Mouse (Mus musculus) stomach, embryonic 15.5 days (tissue): ENCODE measurements at regions not wholly inside any gene's neighbourhood (a gene's known extent, or its start where the extent isn't known, plus 50 kb on each side); places are given as distances from the start of the nearest gene placed in this dataset.

ENCODE experiments used
- ATAC-seq: fragments of 200-750 bp; cut with Nextera tagmentation; 2 replicates; pipeline ENCODE4 v1.8.0; 2017; ENCODE audit warnings: low read depth, moderate number of reproducible peaks, moderate TSS enrichment; ENCODE audit not compliant: insufficient read depth, low FRiP score
- H3K27ac ChIP-seq: fragments of 300-500 bp; sonication (generic); 2 replicates; pipeline ENCODE4 v1.5.1; 2015; ENCODE audit warnings: mild to moderate bottlenecking, inconsistent platforms
- H3K27me3 ChIP-seq: fragments of 300-500 bp; sonication (generic); replicated peaks from 2 replicates; pipeline ENCODE4 v1.6.1; 2015; ENCODE audit warnings: inconsistent platforms
- H3K36me3 ChIP-seq: fragments of 300-500 bp; sonication (generic); 2 replicates; pipeline ENCODE4 v1.6.1; 2015; ENCODE audit warnings: inconsistent platforms
- H3K4me1 ChIP-seq: fragments of 300-500 bp; sonication (generic); 2 replicates; pipeline ENCODE4 v1.6.1; 2015; ENCODE audit warnings: inconsistent platforms
- H3K4me2 ChIP-seq: fragments of 300-500 bp; sonication (generic); 2 replicates; pipeline ENCODE4 v1.6.1; 2015; ENCODE audit warnings: mild to moderate bottlenecking, inconsistent platforms
- H3K4me3 ChIP-seq: fragments of 300-500 bp; sonication (generic); replicated peaks from 2 replicates; pipeline ENCODE4 v1.5.1; 2015; ENCODE audit warnings: inconsistent platforms
- H3K9ac ChIP-seq: fragments of 300-500 bp; sonication (generic); 2 replicates; pipeline ENCODE4 v1.6.1; 2015; ENCODE audit warnings: inconsistent platforms
- H3K9me3 ChIP-seq: fragments of 300-500 bp; sonication (generic); 2 replicates; pipeline ENCODE4 v1.6.1; 2016; ENCODE audit warnings: inconsistent platforms
- WGBS: fragments of 180-500 bp; shearing (Covaris S2); methylation state at CpG from one replicate; pipeline ENCODE4 v1.1.7; 2015; 5-methylcytosine and 5-hydroxymethylcytosine counted together

DNA sequence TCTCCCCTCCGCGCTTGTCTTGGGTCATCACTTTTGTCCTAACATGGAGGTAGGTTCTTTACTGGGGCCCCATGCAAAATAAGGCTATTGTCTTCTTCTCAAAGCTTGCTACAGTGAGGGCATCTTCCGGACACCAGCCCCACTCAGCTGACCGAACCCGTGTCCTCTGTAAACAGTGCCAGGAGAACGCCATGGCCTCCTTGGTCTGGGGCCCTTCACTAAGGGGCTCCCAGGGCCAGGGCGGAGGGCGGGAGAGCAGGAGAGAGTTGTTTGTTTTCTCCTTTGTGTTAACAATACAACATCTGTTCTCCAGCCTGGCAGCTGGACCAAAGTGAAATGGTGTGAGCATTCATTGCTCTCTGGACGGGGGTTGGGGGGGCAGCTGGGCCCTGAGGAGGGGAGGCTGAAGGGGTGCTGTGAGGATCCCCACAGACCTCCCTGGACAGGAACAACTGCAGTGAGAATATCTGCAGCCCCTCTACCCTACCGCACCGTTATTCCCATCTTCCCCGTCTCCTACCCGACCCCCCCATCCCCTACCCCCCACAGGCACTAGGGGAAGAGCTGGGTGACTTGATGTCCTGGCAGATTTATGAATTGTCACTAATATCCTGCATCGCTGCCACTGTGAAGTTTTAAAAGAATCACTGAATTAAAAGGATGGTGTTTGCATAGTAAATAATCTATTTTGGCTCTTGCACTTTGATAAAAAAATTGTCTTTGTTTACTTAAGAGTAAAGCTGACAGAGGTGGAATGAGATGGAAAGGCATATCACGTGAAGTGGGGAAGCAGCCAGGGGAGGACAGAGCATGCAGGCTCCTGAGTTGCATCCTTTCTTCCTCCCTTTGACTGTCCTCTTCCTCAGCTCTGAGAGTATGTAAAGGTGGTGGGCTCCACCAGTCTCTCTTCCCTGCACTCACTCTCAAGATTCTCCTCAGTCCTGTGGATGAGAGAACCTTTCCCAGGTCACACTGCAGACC lies 97.5 kb upstream of the Teddm2 start:
- Histone ChIP-seq H3K4me2 (no peak overlapping the region), H3K27ac (no peak overlapping the region), H3K9ac (no peak overlapping the region), H3K4me1 (no peaks in the 10 kb centered on the region), H3K4me3 (no peak overlapping the region), H3K9me3 (no peaks in the 10 kb centered on the region), H3K27me3 (no peaks in the 10 kb centered on the region), H3K36me3 (no peaks in the 10 kb centered on the region)
- WGBS: 56% methylated on average over 15 of the region's 15 CpGs
- ATAC-seq: no peak

DNA sequence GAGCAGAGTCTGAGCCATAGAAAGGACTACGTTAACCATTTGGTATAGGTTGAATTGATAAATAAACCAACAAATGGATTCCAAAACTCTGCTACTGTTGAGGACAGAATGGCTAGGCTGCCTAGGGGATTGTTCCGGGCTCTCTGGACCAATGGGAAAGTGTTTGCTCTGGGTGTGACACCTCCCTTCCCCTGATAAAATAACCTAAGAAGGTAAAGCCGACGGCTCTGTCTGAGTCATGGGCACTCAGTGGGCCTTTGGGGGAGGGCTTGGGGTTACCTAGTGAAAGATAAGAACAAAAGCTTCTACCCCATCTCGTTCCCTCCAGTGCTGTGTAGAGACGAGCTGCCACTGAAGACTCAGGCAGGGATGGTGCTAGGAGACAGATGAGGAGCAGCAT lies 99.7 kb upstream of the Teddm2 start:
- WGBS: 48% methylated on average over 6 of the region's 6 CpGs
- Histone ChIP-seq H3K9me3 (no peaks in the 10 kb centered on the region), H3K4me3 (no peak overlapping the region), H3K4me2 (no peak overlapping the region), H3K27ac (no peak overlapping the region), H3K36me3 (no peaks in the 10 kb centered on the region), H3K27me3 (no peaks in the 10 kb centered on the region), H3K9ac (no peak overlapping the region), H3K4me1 (no peaks in the 10 kb centered on the region)
- ATAC-seq: peak; percentile 75

DNA sequence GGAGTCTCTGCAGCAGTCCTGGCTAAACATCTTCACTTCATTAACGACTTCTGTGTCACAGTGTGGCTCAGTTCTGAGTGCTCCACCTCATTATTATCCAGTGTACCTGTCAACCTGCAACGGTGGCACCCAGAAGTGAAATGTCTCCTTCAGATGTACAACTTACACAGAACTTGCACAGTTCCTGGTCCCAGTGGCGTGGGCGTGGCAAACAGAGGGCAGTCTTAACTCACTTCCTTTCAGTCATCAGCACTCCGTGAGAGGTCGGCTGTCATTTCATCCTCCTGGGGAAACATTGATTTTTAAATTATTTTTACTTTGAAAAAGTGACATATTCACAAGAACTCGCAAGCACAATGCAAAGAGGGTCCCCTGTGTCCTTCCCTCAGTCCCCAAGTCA lies 103.6 kb upstream of the Teddm2 start:
- ATAC-seq: no peak
- 61% methylated on average over 7 of the region's 7 CpGs for WGBS
- H3K9ac ChIP-seq: no peak overlapping the region
- H3K36me3 ChIP-seq: no peaks in the 10 kb centered on the region
- no peaks in the 10 kb centered on the region for H3K9me3 ChIP-seq
- H3K4me2 ChIP-seq: no peak overlapping the region
- H3K4me3 ChIP-seq: no peak overlapping the region
- H3K27ac ChIP-seq: no peak overlapping the region
- H3K4me1 ChIP-seq: no peaks in the 10 kb centered on the region
- no peaks in the 10 kb centered on the region for H3K27me3 ChIP-seq

DNA sequence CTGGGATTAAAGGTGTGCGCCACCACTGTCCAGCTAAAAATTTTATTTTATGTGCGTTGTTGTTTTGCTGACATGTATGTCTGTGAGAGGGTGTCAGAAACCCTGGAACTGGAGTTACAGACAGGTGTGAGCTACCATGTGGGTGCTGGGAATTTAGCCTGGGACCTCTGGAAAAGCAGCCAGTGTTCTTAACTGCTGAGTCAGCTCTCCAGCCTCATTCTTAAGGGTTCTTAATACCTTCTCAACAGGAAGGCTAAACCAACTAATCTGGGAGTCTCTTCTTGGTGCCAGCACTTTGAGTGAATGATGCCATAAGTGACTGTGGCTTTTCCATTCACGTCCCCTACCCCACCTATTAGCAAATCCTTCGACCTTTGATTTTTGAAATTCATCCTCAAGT lies 104.6 kb upstream of the Teddm2 start:
- Histone ChIP-seq H3K4me2 (no peak overlapping the region), H3K4me3 (no peak overlapping the region), H3K27ac (no peak overlapping the region), H3K4me1 (no peaks in the 10 kb centered on the region), H3K9me3 (no peaks in the 10 kb centered on the region), H3K36me3 (no peaks in the 10 kb centered on the region), H3K9ac (no peak overlapping the region), H3K27me3 (no peaks in the 10 kb centered on the region)
- ATAC-seq: no peak
- WGBS: 89% methylated on average over 4 of the region's 4 CpGs

DNA sequence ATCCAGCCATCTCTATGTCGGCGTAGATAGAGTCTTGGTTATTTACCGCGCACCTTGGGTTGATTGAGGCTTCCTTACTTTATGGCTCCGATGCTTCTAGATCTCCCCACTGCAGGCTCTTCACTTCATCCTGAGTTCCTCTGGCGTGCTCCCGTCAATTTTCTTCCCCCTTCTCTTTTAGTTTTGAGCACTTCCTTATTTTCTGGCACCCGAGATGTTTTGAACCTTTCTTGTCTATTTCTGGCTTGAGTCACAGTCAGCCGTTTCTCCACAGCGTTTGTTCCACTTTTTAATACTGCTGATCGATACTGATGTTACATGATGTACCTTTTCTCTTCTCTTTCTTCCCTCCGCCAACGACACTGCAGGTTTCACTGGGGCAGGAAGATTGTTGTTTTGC lies 106.0 kb upstream of the Teddm2 start:
- H3K36me3 ChIP-seq: no peaks in the 10 kb centered on the region

GRCm38 (mm10) chr1:154007440-154007839 lies 107.4 kb upstream of the Teddm2 start:
- no peak overlapping the region for H3K27ac ChIP-seq
- no peaks in the 10 kb centered on the region for H3K9me3 ChIP-seq
- WGBS: 87% methylated on average over 3 of the region's 3 CpGs
- ATAC-seq: no peak
- no peaks in the 10 kb centered on the region for H3K27me3 ChIP-seq
- H3K4me2 ChIP-seq: no peak overlapping the region
- H3K9ac ChIP-seq: no peak overlapping the region
- H3K36me3 ChIP-seq: no peaks in the 10 kb centered on the region
- no peak overlapping the region for H3K4me3 ChIP-seq
- no peaks in the 10 kb centered on the region for H3K4me1 ChIP-seq

More for the DNA sequence above, 106.0 kb upstream of the Teddm2 start:
- Histone ChIP-seq H3K4me2 (no peak overlapping the region), H3K9ac (no peak overlapping the region), H3K27me3 (no peaks in the 10 kb centered on the region), H3K9me3 (no peaks in the 10 kb centered on the region), H3K4me1 (no peaks in the 10 kb centered on the region), H3K4me3 (no peak overlapping the region), H3K27ac (no peak overlapping the region)
- no peak for ATAC-seq
- WGBS: 79% methylated on average over 13 of the region's 13 CpGs

GRCm38 (mm10) chr1:154008593-154009310 lies 108.7 kb upstream of the Teddm2 start:
- Histone ChIP-seq H3K36me3 (no peaks in the 10 kb centered on the region), H3K27me3 (no peaks in the 10 kb centered on the region), H3K27ac (no peak overlapping the region), H3K9ac (no peak overlapping the region), H3K4me2 (no peak overlapping the region), H3K4me1 (no peaks in the 10 kb centered on the region), H3K9me3 (no peaks in the 10 kb centered on the region), H3K4me3 (no peak overlapping the region)
- no peak; the same call in 1 of the 2 replicates for ATAC-seq
- 85% methylated on average over 11 of the region's 11 CpGs for WGBS

DNA sequence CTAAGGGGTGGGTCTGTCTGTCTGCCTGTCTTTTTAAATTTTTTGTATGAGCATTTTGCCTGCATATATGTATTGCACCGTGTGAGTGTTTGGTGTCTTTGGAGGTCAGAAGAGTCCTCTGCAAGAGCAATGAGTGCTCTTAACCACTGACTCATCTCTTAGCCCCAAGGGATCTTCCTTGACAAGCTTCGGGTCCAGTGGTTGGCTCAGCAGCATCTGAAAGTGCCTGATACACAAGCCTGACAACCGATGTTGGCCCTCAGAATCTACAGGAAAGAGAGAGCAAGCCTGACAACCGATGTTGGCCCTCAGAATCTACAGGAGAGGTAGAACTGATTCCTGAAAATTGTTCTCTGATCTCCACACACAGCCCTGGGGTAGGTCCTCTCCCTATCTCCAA lies 110.7 kb upstream of the Teddm2 start:
- no peak for ATAC-seq
- H3K4me1 ChIP-seq: no peaks in the 10 kb centered on the region
- H3K36me3 ChIP-seq: no peaks in the 10 kb centered on the region
- no peak overlapping the region for H3K27ac ChIP-seq
- no peak overlapping the region for H3K4me2 ChIP-seq
- H3K9me3 ChIP-seq: no peaks in the 10 kb centered on the region
- H3K4me3 ChIP-seq: no peak overlapping the region
- no peaks in the 10 kb centered on the region for H3K27me3 ChIP-seq
- no peak overlapping the region for H3K9ac ChIP-seq
- WGBS: 93% methylated on average over 4 of the region's 4 CpGs

GRCm38 (mm10) chr1:154016516-154016915 lies 116.5 kb upstream of the Teddm2 start:
- no peak overlapping the region for H3K4me3 ChIP-seq
- no peak overlapping the region for H3K27ac ChIP-seq
- H3K4me1 ChIP-seq: no peaks in the 10 kb centered on the region
- no peak overlapping the region for H3K4me2 ChIP-seq
- H3K9ac ChIP-seq: no peak overlapping the region
- no peak for ATAC-seq
- H3K27me3 ChIP-seq: no peaks in the 10 kb centered on the region
- no peaks in the 10 kb centered on the region for H3K9me3 ChIP-seq
- 52% methylated on average over 2 of the region's 2 CpGs for WGBS
- H3K36me3 ChIP-seq: no peaks in the 10 kb centered on the region

- Histone ChIP-seq H3K4me2 (no peak overlapping the region), H3K27me3 (no peaks in the 10 kb centered on the region), H3K9me3 (no peaks in the 10 kb centered on the region), H3K9ac (no peak overlapping the region), H3K4me3 (no peak overlapping the region), H3K27ac (no peak overlapping the region), H3K36me3 (no peaks in the 10 kb centered on the region), H3K4me1 (no peaks in the 10 kb centered on the region)
- ATAC-seq: no peak
- 65% methylated on average over 6 of the region's 6 CpGs for WGBS
Observed at GRCm38 (mm10) chr1:154018241-154018640, 118.2 kb upstream of the Teddm2 start.

GRCm38 (mm10) chr1:154024301-154024700 lies 124.3 kb upstream of the Teddm2 start:
- WGBS: 65% methylated on average over 3 of the region's 3 CpGs
- no peak for ATAC-seq
- Histone ChIP-seq H3K9ac (no peak overlapping the region), H3K9me3 (no peaks in the 10 kb centered on the region), H3K36me3 (no peaks in the 10 kb centered on the region), H3K4me3 (no peak overlapping the region), H3K4me2 (no peak overlapping the region), H3K4me1 (no peaks in the 10 kb centered on the region), H3K27ac (no peak overlapping the region), H3K27me3 (no peaks in the 10 kb centered on the region)

DNA sequence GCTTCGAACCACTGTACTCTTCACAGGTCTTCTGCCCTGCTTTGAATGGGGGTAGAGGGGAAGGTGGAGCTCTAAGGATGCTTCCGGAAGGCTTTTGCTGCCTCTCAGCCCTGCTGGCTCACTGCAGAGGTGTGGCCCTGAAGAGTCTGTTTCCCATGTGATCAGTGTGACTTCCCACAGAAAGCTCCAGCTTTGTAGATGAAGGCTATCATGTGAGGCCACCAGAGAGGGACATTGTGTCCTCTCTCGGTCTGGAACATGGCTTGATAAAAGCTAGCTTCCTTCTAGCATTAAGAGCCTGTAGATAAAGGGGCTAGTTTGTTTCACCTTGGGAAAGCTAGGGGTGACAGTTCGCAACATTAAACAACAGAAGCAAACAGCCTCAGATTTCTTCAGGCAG lies 127.3 kb upstream of the Teddm2 start:
- no peak overlapping the region for H3K4me2 ChIP-seq
- ATAC-seq: no peak
- H3K4me3 ChIP-seq: no peak overlapping the region
- H3K4me1 ChIP-seq: no peaks in the 10 kb centered on the region
- 81% methylated on average over 4 of the region's 4 CpGs for WGBS
- H3K9me3 ChIP-seq: no peaks in the 10 kb centered on the region
- no peaks in the 10 kb centered on the region for H3K27me3 ChIP-seq
- no peak overlapping the region for H3K27ac ChIP-seq
- no peaks in the 10 kb centered on the region for H3K36me3 ChIP-seq
- no peak overlapping the region for H3K9ac ChIP-seq
